Mouse (Mus musculus): Measurements from ENCODE around the gene Farsa.

DNA sequence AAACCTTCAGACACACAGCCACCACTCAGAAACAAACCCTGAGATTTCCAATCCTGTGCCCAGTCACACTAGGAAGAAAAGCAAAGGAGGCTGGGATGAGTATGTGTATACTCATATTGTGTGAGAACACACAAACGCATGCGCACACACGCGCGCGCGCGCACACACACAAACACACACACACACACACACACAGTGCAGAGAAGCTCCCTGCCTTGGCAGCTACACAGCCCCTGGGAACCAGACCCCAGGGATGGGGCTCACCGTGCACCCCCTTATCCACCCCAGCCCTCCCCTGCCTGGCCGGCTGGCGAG, 42.6 kb upstream of the Farsa start:
- TF ChIP-seq CTCF (IDR thresholded peaks at IDR 0.05; ENCODE audit: low read depth, low read length) (no peak), TAL1 (conservative IDR thresholded peaks at IDR 0.05; ENCODE audit: low read depth, low read length) (no peak)
